Mouse (Mus musculus): ENCODE measurements around the gene Ly6g6d.
A peak's percentile ranks its signal among the peaks of the same experiment; 100 is the strongest.
"Not testable (repeated sequence)": the region's sequence is repeated elsewhere in the genome, so short reads cannot be mapped to it uniquely, and the experiment has no call there.

Gene Ly6g6d

GRCm38 (mm10) chr17:35077786-35078233 lies at the start of gene Ly6g6d:
Ly6g6d (minus strand) TSS chr17:35078065.
- no peak for DNase-seq

DNA sequence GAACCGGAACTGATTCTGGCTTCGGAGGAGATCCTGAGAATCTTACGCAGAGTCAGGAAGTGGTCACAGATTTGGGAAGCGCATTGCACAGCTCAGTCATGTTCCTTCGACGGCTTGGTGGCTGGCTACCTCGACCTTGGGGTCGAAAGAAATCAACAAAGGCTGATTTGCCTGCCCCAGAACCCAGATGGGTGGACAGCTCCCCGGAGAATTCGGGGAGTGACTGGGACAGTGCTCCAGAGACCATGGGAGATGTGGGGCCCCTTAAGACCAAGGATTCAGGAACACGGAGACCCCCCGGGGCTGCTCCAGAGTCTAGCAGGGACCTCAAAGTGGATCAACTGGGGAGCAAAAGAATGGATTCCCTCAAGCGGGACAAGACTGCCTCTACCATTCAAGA lies 49.2 kb upstream of the Ly6g6d start:
- no peak for DNase-seq

DNA sequence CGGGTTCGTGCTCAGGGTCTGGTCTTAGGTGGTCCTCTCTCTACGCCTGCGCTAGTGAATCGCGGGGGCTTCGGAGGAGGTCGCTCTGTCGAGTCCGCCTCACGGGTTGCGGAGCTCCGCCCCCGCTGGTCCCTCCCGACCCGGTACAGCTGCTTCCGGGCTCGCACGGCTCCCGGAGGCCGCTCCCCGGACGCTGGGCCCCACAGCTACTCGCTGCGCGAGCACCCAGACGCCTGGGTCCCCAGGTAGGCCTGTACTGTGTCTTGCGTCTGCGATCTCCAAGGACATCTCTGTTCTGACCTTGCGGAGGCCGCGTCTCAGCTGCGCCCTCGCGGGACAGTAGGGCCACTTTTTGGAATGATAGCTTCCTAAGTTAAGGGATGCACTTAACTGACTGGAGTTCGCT lies 48.3 kb upstream of the Ly6g6d start, which contains the start of gene D17H6S53E:
Gene D17H6S53E (plus strand): TSS at position 168 of the 406 bp plus-strand sequence.
- peak; percentile 84 to 89 for DNase-seq

DNA sequence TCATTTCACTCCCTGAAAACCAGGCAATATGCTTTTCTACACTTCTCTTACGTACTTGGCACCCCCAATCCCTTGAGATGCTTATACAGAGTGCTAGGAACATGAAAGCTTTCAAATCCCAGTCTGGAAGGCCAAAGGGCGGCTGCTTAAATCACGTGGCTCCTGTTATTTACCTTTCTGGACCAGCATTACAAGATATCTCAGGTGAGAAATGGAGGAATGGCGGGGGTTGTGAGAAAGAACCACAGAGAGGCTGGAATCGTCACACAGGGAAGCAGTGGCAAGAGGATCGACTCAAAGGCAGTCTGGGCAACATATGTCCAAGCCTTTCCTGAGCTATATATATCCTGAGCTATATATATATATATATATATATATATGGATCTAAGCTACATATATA lies 47.7 kb upstream of the Ly6g6d start:
- no peak for DNase-seq

- no peak for DNase-seq
Measured at GRCm38 (mm10) chr17:35125081-35125480, 47.2 kb upstream of the Ly6g6d start.

- DNase-seq = not testable (repeated sequence)
Measured at GRCm38 (mm10) chr17:35124261-35124896, 46.5 kb upstream of the Ly6g6d start.

- not testable (repeated sequence) for DNase-seq
Measured at GRCm38 (mm10) chr17:35123287-35123686, 45.4 kb upstream of the Ly6g6d start.

DNA sequence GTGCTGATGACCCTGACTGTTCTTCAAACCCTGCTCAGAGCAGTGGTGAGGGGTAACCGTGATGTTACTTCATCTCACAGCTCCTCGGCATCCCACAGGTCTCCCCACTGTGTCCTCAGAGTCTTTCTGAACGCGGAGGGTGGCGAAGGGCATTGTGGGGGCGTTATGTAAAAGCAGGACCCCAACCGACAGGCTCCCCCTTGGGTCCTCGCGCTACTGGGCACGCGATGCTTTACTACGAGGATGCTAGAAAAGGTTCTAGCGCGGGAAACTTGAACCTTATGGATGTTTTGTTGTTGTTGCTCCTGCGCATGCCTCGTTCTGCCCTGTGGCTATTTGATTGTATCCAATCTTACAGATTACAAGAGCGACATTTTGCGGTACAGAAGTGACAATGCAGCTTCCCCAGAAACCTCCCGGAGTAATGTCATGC lies 44.0 kb upstream of the Ly6g6d start, which contains the start of gene Csnk2b:
Gene Csnk2b (minus strand): TSS at position 183 of the 433 bp plus-strand sequence.
- peak; percentile 28 to 55 for DNase-seq

- peak; percentile 97 to 99 for DNase-seq
Measured at GRCm38 (mm10) chr17:35121143-35121799, 43.4 kb upstream of the Ly6g6d start, which contains the start of gene Gpank1. Gpank1 (plus strand) TSS chr17:35121455.

GRCm38 (mm10) chr17:35120745-35121142 lies 42.9 kb upstream of the Ly6g6d start:
- no peak for DNase-seq

GRCm38 (mm10) chr17:35115046-35116019 lies 37.5 kb upstream of the Ly6g6d start, which contains the start of gene Ly6g5b:
Ly6g5b (minus strand) TSS chr17:35115428.
- peak; percentile 60 to 64 for DNase-seq

DNA sequence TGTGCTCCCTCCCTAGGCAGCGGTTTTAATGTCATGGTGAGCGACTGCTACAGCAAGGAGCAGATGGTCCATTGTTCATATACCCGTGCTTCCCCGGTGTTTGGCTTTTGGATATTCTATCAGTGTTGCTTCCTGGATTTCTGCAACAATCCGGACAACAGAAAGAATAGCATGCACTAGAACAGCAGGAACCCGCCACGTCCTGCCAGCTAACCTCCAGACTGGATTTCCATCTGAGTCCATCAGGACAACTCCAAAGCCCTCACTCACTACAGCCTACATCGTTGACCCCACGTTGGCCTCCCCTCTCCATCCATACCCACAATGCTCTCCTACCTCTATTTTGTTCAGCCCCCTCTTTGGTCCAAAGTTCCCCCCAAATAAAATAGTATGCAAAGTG lies 33.9 kb upstream of the Ly6g6d start:
- no peak for DNase-seq

DNA sequence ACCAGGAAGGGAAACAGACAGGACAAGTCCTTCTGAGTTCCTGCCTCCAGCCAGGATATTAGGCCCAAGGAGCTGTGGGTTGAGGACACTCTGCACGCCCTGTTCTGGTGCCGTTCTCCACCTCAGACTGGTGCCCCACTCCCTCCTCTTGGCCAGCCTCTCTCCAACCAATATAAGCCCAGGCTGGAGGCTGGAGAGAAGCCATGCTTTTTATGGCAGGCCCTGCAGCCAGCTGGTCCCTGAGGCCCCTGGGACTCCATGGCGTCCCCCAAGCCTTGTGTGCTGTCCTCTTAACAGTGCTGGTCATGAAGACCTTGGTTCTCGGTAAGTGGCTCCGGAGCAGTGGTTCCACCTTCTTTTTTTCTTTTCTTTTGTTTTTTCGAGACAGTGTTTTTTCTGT lies 30.2 kb upstream of the Ly6g6d start, which contains the start of gene Ly6g5c:
Gene Ly6g5c (plus strand): TSS at position 183 of the 400 bp plus-strand sequence.
- no peak for DNase-seq

- DNase-seq = no peak
Measured at GRCm38 (mm10) chr17:35106522-35106921, 28.7 kb upstream of the Ly6g6d start.

DNA sequence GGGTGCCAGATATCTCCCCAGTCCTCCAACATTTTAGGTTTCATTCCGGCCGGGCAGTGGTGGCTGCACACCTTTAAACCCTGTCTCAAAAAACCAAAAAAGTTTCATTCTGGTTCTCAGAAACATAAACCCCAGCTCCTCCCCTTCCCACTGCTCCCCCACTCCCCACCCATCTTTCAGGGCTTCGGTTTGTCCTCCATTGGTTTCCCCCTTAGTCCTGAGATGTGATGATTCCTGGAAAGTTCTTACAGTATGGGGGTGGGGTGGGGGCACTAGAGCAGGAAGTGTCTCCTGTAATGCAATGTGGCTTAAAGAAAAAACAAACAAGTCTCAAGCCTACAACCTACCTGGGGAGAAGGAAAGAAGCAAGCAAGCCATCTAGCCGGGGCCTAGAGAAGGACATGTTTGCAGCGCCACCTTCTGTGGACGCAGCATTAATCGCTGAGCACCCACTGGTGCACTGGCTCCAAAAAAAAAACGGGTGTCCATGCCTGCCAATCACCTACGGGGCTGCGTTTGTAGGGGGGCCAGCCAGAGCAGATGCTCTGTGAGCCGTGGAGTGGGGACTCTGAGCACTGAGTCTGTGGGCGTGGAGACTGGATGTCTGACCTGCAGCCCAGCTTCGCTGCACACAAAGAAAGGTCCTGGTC lies 28.0 kb upstream of the Ly6g6d start:
- peak; percentile 30 to 46 for DNase-seq

DNA sequence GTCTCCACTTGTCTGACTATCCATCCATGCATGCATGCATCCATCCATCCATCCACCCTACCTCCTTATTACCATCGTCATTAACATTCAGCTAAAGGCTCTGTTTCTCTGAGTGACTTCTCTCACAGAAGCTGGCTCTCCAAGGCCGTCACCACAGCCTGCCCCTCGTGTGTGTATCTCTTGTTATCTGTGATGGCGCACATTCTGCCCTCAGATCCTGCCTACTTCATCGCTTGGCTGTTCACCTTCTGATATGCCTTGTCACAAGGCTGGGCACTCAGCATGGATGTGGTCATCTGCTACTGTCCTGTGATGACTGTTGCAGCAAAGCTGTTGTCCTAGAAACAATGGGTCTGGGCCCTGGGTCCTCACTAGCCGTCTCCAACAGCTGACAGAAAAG lies 26.9 kb upstream of the Ly6g6d start:
- no peak for DNase-seq

- DNase-seq = no peak
Measured at GRCm38 (mm10) chr17:35104079-35104478, 26.2 kb upstream of the Ly6g6d start.

GRCm38 (mm10) chr17:35103221-35103690 lies 25.4 kb upstream of the Ly6g6d start:
- DNase-seq = no peak

DNA sequence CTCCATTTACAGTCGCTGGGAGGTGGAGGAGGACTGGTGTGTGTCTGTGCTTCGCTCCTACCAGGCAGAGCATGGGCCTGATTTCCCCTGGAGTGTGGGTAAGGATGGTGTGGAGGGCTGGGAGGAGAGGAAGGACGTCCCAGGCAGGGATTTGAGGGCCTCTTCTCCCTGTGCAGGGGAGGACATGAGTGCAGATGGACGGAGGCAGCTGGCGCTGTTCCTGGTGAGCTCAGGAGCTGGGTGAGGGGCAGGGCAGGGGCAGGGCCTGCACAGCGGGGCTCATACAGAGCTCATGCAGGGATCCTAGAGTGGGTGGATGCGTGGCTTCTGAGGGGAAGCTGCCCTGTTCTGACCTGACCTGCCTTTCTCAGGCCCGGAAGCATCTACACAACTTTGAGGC lies 24.4 kb upstream of the Ly6g6d start:
- DNase-seq = no peak

DNA sequence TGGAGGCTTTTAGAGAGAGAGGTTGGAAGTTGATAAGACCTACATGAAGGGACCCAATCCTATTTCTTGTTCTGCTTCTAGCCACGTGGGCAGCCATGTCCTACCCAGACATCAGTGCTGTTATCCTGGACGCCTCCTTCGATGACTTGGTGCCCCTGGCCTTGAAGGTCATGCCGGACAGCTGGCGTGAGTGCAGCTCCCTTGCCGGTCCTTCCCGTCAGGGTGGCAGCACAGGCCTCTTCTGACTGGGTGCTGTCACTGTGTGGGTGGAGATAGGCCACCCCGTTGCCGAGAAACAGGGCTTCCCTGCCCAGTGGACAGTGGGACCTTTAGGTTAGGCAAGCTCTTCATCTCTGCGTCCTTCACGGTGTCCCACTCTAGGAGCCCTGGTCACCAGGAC lies 23.3 kb upstream of the Ly6g6d start:
- DNase-seq = no peak

- DNase-seq = no peak
Measured at GRCm38 (mm10) chr17:35100196-35100765, 22.4 kb upstream of the Ly6g6d start.

Measured in thymus, postnatal 36 days (tissue).